Mouse (Mus musculus) layer of hippocampus, postnatal 25 days (tissue): ENCODE data around the gene Rab32. TPM values are rescaled to one million over a fixed set of nuclear protein-coding genes. Genes with fewer than 3 reads are reported as not detected.
"Not testable (repeated sequence)": the region's sequence is repeated elsewhere in the genome, so short reads cannot be mapped to it uniquely, and the experiment has no call there.

Source experiments
- DNase-seq, 2 experiments: peaks; one replicate each; pipeline ENCODE4 v3.0.0; 2022; ENCODE audit warnings: mixed read lengths in 2 of 2, low spot score in 1 of 2; ENCODE audit errors: extremely low spot score in 1 of 2
- total RNA-seq, 2 experiments: library from RNA; stranded (reverse); gene quantifications; 2 replicates each; pipeline ENCODE4 v1.2.3; 2021

The Rab32 gene
- 1 to 10 TPM; 2.9 TPM for total RNA-seq

DNA sequence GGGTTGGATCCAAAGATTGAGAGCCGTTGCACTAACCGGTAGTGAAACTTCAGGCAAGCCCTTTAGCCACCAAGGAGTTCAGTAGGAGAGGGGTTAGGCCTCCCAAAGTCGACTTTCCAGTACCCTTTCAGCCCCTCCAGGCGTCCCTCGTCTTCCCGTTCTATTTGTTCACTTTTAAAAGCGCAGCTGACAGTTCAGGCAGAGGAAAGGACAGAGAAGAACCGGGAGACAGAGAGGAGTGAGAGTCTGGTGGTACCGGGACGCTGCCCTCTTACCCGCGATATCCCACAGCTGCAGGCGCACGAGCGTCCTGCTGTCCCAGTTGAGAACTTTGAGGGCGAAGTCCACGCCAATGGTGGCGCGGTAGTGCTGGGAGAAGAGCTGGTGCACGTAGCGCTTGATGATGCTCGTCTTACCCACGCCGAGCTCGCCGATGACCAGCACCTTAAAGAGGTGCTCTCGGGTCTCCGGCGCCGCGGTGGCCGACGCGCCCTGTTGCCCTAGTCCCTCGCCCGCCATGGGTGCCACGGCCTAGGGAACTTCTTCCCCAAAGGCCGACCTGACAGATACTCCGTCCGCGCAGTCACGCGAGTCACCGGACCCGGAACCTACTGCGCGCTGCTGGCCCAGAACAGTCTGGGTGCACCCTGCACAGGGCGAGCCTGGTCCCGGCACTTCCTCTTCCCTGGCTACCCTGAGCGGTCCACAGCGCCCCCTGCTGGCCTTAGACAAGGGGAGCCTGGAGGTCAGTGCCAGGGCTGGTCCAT lies at the start of gene Rab32:
Gene Rab32 (minus strand): TSS at position 696 of the 767 bp plus-strand sequence.
- peak; percentile 91 to 97 for DNase-seq

- DNase-seq: no peak
Measured at GRCm38 (mm10) chr10:10600771-10601170, 42.7 kb upstream of the Rab32 start.

DNA sequence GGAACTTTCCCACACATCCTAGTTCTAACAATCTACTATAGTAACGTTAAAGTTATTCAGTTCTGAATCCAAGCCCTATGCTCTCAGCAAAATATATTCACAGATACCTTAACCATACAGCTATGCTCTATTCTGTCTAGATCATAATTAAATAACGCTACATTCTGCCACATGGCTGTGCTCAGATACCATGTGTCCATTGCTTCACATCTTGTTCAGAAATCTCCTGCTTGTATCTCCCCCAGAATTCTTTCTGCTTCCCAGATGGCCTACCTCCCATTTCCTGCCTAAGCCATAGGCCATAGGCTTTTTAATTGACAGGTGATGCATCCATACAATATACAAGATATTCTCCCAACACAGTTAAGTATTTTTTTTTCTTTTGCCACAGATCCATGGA lies 39.4 kb upstream of the Rab32 start:
- not testable (repeated sequence) for DNase-seq

GRCm38 (mm10) chr10:10580811-10581210 lies 22.7 kb upstream of the Rab32 start:
- DNase-seq: no peak

DNA sequence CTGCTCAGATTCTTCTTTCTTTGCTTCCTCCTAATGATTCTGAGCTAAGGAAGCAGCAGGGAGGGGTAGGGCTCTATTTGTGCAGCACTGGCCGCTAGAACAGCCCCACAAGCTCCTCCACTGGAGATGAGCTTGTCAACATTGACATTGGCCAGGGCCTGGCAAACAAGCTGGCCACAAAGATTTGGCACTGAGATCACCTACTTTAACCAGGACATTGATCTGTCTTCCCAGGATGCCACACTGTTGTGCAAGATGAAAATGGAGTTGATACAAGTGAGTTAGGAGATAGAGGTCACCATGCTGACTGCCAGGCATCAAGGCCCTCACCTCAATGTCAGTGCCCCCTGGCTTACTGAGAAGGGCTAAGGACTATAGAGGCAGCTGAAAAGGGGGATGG lies 21.8 kb upstream of the Rab32 start:
- DNase-seq: no peak

GRCm38 (mm10) chr10:10558337-10558711 lies 259 bp upstream of the Rab32 start:
- no peak for DNase-seq

DNA sequence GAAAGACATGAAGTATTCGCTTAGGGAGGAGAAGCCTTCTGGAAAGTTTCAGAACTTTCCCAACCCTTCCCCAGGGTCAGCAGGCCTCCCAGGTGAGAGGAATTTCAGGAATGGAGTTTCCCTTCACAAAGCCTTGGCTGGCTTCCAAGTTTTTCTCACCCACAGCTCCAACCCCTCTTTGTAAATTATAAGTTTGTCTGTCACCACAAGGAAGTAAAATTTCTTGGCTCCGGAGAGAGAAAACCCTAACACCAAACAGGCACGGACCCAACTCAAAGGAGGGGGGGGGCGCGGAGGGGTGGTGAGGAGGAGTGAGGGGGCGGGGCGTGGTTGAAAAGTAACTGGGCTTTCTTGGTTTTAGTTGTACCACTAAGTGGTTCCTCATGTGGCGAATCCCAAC lies 980 bp downstream of the Rab32 start:
- DNase-seq: no peak

DNA sequence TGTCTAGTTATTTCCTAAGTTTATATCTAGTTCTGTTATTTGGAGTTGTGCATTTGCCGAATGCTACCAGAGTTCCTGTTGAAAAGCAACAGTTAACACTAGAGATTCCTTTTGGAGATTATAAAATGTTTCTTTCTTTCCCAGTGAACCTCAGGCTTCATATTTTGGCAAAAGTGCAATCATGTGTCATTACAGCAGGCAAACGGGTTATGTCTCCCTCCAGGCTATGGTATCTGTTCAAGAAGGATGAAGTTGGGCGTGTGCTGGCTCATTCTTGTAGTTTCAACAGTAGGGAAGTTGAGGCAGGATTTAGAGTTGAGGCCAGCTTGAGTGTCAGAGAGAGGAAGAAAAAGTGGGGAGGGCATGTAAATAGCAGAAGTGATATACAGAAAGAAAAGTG lies 2.4 kb downstream of the Rab32 start:
- no peak for DNase-seq

DNA sequence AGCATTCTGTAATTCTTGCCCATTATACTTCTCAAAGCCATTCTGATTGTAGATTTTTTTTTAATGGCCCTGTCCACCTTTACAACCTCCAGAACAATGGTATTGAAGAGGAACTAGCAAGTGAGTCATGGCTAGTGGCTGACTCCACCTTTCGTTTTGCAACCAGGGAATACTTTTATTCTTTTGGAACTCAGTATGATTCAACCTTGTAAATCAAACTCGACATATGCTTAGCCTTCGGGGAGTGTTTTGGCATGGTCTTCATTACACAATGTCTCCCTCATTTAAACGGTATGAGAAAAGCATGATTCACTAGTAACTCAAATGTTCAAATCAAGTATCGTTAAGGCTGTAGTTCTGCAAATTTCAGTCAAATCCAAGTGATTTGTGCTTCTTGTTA lies 2.8 kb downstream of the Rab32 start:
- DNase-seq: no peak

DNA sequence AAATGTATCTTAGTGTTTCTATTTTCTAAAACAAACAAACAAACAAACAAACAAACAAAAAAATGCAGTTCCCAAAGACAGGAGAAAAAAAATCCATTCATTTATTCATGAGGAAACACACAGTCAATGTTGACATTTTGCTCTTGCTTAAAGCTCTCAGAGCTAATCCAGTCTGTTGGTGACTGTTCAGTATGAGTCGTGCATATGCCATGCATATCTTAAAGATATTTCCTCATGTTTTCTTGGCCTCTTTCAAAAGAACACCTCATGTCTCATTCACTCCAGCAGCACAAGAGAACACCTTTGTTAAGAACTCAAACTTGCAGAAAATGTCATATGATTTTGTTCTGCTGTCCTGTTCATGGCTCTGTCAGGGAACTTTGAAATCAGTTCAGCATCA lies 7.9 kb downstream of the Rab32 start:
- no peak for DNase-seq

DNA sequence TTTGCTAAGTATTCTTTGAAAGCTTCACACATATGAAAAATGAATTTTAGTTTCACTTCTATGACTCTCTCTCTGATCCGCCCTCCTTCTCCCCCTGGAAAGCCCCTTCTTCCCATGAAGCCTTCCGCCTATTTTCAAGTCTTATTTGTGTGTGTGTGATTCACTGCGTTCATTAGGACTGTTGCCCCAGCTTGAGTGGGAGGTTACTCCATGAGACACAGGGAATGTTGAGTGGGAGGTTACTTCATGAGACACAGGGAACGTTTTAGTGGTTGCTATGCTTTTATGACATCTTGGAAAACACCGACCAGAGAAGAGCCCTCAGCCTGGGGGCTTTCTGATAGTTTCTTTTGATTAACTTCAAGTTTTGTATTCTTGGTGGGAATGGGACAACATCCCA lies 11.4 kb downstream of the Rab32 start:
- no peak for DNase-seq

DNA sequence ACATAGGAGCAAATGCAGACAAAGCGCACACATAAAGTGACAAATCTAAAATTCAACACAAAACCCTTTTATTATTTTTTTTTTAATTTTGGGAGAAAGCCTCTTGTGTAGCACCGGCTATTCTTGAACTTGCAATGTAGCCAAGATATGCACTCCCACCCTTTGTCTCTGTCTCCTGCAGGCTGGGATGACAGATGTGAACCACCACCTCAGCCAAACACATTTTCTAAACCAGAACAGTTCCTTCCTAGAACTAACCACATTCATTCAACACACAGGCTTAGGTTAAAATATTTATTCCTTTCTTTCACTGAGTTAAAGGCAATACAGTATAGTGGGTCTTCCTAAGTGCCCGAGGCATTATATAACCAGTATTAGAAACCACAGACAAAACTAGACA lies 13.1 kb downstream of the Rab32 start:
- no peak for DNase-seq

Other genes with a start within 250 kb of the Rab32 start
- under 1 TPM; 0.22 to 0.45 TPM for gene Adgb, start 85.9 kb downstream of the Rab32 start, total RNA-seq
- not detected for gene Gm10944, start 123.1 kb upstream of the Rab32 start, total RNA-seq